9 mouse cellular contexts compared by ENCODE assay signal in the genomic region with DNA sequence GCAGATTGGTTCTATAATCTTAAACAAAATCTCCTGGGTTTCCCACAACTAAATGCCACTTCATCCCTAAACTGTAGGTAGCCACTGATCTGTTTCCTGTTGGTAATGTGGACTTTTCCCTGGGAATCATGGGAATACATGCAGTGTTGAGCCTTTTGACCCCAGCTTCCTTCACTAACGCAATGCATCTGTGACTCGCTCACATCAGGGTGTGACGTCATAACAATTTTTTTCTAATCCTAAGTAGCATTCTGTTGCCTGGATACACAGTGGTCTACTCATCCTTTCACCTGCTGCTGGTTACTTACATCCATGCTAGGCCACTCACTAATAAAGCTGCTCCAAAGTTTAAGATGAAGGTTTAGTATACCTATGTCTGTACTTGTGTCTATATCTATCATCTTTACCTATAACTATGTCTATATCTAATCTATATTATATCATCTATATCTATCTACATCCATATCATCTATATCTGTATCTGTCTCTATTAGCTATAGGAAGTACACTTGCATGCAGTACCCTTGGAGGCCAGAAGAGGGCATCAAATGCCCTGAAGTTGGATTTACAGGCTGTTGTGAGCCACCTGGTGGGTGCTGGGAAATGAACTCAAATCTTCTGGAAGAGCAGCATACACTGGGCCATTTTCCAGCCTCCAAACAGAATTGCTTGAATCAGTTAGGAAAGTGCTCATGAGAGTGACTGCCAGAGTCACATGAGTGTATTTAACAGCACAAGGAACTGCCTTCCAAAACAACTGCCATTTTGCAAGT.
DNase-seq lines count a peak whose midpoint lies in the region; ATAC-seq lines count a peak whose summit lies in the region.
"Had no signal": no experiment of that assay in that cellular context is flagged by ENCODE, and none has a peak within 500 bp of the region (broad histone marks: within the 10 kb centered on the region; RNA-seq: fewer than 3 reads in every experiment).

No protein-coding gene starts in this region.

- no peak for ATAC-seq in activated CD4-positive, CD25-positive, alpha-beta regulatory T cell, adult 4 months

- peak; percentile 48 for DNase-seq in heart, adult 11 months
- DNase-seq in heart, adult 8-10 months (ENCODE audit: low spot score) = no peak
- DNase-seq in B cell, adult 2 months = peak; percentile 81 to 82
- DNase-seq in ZHBTc4 (ENCODE audit: low read depth, low spot score) = peak; percentile 87
- peak; percentile 82 for DNase-seq in naive thymus-derived CD4-positive, alpha-beta T cell, adult 2 months (ENCODE audit: low read depth)
- DNase-seq in embryo, embryonic 9.5 days (ENCODE audit: extremely low spot score) = no peak
- DNase-seq in left cerebral cortex, adult 11 months (ENCODE audit: low spot score) = no peak
- DNase-seq: liver, embryonic 13.5 days had no signal

Comparison
In these comparisons a context has a peak if more than half of its experiments do, and no peak if none do; other contexts are left out.
1. DNase-seq: peak in heart, adult 11 months (single experiment), B cell, adult 2 months (2 of 2), ZHBTc4 (single experiment) and naive thymus-derived CD4-positive, alpha-beta T cell, adult 2 months (single experiment); none in heart, adult 8-10 months (single experiment), embryo, embryonic 9.5 days (single experiment) and left cerebral cortex, adult 11 months (single experiment).